Mouse (Mus musculus): ENCODE results near the gene Ndufc1. TPM values are rescaled to one million over a fixed set of nuclear protein-coding genes. Genes with fewer than 3 reads are reported as not detected.

Ndufc1 gene
- polyA plus RNA-seq, 1 experiment from 2014 or later, result 761 TPM

- no peak for ATAC-seq (ENCODE audit: low read depth)
- H3K4me3 ChIP-seq (ENCODE audit: low read depth, low read length), result no peak overlapping the region
- no peaks in the 10 kb centered on the region for H3K27me3 ChIP-seq (replicated peaks; ENCODE audit: control insufficient read depth, insufficient read depth, low read length)
- H3K9me3 ChIP-seq (ENCODE audit: control insufficient read depth, low read length), result no peaks in the 10 kb centered on the region
- H3K4me2 ChIP-seq (ENCODE audit: low read depth, low read length), result no peak overlapping the region
- no peaks in the 10 kb centered on the region; the same call in 1 of the 2 replicates for H3K4me1 ChIP-seq (ENCODE audit: control insufficient read depth, insufficient read depth, low read length)
- no peak overlapping the region for H3K9ac ChIP-seq (ENCODE audit: low read depth, low read length)
- H3K27ac ChIP-seq (replicated peaks; ENCODE audit: low read depth, low read length), result no peak overlapping the region
- DNase-seq (ENCODE audit: low spot score), result no peak
- 68% methylated on average over 5 of the region's 5 CpGs for WGBS
- no peaks in the 10 kb centered on the region for H3K36me3 ChIP-seq (ENCODE audit: control insufficient read depth, insufficient read depth, low read length)
Measured at GRCm38 (mm10) chr3:51379786-51380659, 28.8 kb downstream of the Ndufc1 start.

GRCm38 (mm10) chr3:51378665-51378946 lies 30.2 kb downstream of the Ndufc1 start:
- ATAC-seq (ENCODE audit: low read depth) (no peak), DNase-seq (ENCODE audit: low spot score) (no peak)
- H3K27me3 ChIP-seq (replicated peaks; ENCODE audit: control insufficient read depth, insufficient read depth, low read length), result no peaks in the 10 kb centered on the region
- H3K27ac ChIP-seq (replicated peaks; ENCODE audit: low read depth, low read length), result no peak overlapping the region
- no peak overlapping the region for H3K4me3 ChIP-seq (ENCODE audit: low read depth, low read length)
- peak overlapping the region; percentile 58 for H3K4me2 ChIP-seq (ENCODE audit: low read depth, low read length)
- 0 out of 2 replicates have a peak, but pooled peaks cover 3% of the 10 kb centered on the region for H3K9me3 ChIP-seq (ENCODE audit: control insufficient read depth, low read length)
- no peaks in the 10 kb centered on the region; the same call in 1 of the 2 replicates for H3K4me1 ChIP-seq (ENCODE audit: control insufficient read depth, insufficient read depth, low read length)
- H3K36me3 ChIP-seq (ENCODE audit: control insufficient read depth, insufficient read depth, low read length), result no peaks in the 10 kb centered on the region
- WGBS, result 80% methylated on average over 3 of the region's 3 CpGs
- 0 out of 2 replicates have a peak overlapping the region, but pooled peaks have one; percentile 52 for H3K9ac ChIP-seq (ENCODE audit: low read depth, low read length)

- 0 out of 2 replicates have a peak, but pooled peaks cover 3% of the 10 kb centered on the region for H3K9me3 ChIP-seq (ENCODE audit: control insufficient read depth, low read length)
- ATAC-seq (ENCODE audit: low read depth) (peak; percentile 77; the same call in 1 of the 2 replicates), DNase-seq (ENCODE audit: low spot score) (peak; percentile 88)
- peak overlapping the region; percentile 58 for H3K4me2 ChIP-seq (ENCODE audit: low read depth, low read length)
- H3K27ac ChIP-seq (replicated peaks; ENCODE audit: low read depth, low read length), result no peak overlapping the region; the same call in 1 of the 2 replicates
- H3K4me1 ChIP-seq (ENCODE audit: control insufficient read depth, insufficient read depth, low read length), result no peaks in the 10 kb centered on the region; the same call in 1 of the 2 replicates
- H3K4me3 ChIP-seq (ENCODE audit: low read depth, low read length), result peak overlapping the region; percentile 34
- 42% methylated on average over 31 of the region's 31 CpGs for WGBS
- H3K27me3 ChIP-seq (replicated peaks; ENCODE audit: control insufficient read depth, insufficient read depth, low read length), result no peaks in the 10 kb centered on the region
- H3K36me3 ChIP-seq (ENCODE audit: control insufficient read depth, insufficient read depth, low read length), result no peaks in the 10 kb centered on the region
- peak overlapping the region; percentile 52 for H3K9ac ChIP-seq (ENCODE audit: low read depth, low read length)
Measured at GRCm38 (mm10) chr3:51377878-51378664, 30.7 kb downstream of the Ndufc1 start.

- Histone ChIP-seq H3K4me2 (ENCODE audit: low read depth, low read length) (no peak overlapping the region), H3K4me3 (ENCODE audit: low read depth, low read length) (no peak overlapping the region), H3K9me3 (ENCODE audit: control insufficient read depth, low read length) (0 out of 2 replicates have a peak, but pooled peaks cover 3% of the 10 kb centered on the region), H3K27me3 (replicated peaks; ENCODE audit: control insufficient read depth, insufficient read depth, low read length) (no peaks in the 10 kb centered on the region), H3K4me1 (ENCODE audit: control insufficient read depth, insufficient read depth, low read length) (no peaks in the 10 kb centered on the region; the same call in 1 of the 2 replicates), H3K9ac (ENCODE audit: low read depth, low read length) (no peak overlapping the region), H3K27ac (replicated peaks; ENCODE audit: low read depth, low read length) (no peak overlapping the region), H3K36me3 (ENCODE audit: control insufficient read depth, insufficient read depth, low read length) (no peaks in the 10 kb centered on the region)
- 83% methylated on average over 19 of the region's 19 CpGs for WGBS
- DNase-seq (ENCODE audit: low spot score), result no peak
- ATAC-seq (ENCODE audit: low read depth), result no peak
Measured at GRCm38 (mm10) chr3:51375307-51376265, 33.2 kb downstream of the Ndufc1 start.

GRCm38 (mm10) chr3:51373544-51373943 lies 35.2 kb downstream of the Ndufc1 start:
- Histone ChIP-seq H3K4me2 (ENCODE audit: low read depth, low read length) (no peak overlapping the region), H3K9me3 (ENCODE audit: control insufficient read depth, low read length) (0 out of 2 replicates have a peak, but pooled peaks cover 3% of the 10 kb centered on the region), H3K9ac (ENCODE audit: low read depth, low read length) (no peak overlapping the region), H3K27me3 (replicated peaks; ENCODE audit: control insufficient read depth, insufficient read depth, low read length) (no peaks in the 10 kb centered on the region), H3K4me1 (ENCODE audit: control insufficient read depth, insufficient read depth, low read length) (no peaks in the 10 kb centered on the region; the same call in 1 of the 2 replicates), H3K36me3 (ENCODE audit: control insufficient read depth, insufficient read depth, low read length) (no peaks in the 10 kb centered on the region), H3K27ac (replicated peaks; ENCODE audit: low read depth, low read length) (no peak overlapping the region), H3K4me3 (ENCODE audit: low read depth, low read length) (no peak overlapping the region)
- DNase-seq (ENCODE audit: low spot score) (no peak), ATAC-seq (ENCODE audit: low read depth) (no peak)
- WGBS, result 77% methylated on average over 5 of the region's 5 CpGs

- H3K4me3 ChIP-seq (ENCODE audit: low read depth, low read length), result no peak overlapping the region
- DNase-seq (ENCODE audit: low spot score) (no peak), ATAC-seq (ENCODE audit: low read depth) (no peak)
- H3K9me3 ChIP-seq (ENCODE audit: control insufficient read depth, low read length), result 0 out of 2 replicates have a peak, but pooled peaks cover 3% of the 10 kb centered on the region
- no peaks in the 10 kb centered on the region for H3K27me3 ChIP-seq (replicated peaks; ENCODE audit: control insufficient read depth, insufficient read depth, low read length)
- H3K27ac ChIP-seq (replicated peaks; ENCODE audit: low read depth, low read length), result no peak overlapping the region
- 63% methylated on average over 5 of the region's 5 CpGs for WGBS
- H3K4me1 ChIP-seq (ENCODE audit: control insufficient read depth, insufficient read depth, low read length), result no peaks in the 10 kb centered on the region
- H3K36me3 ChIP-seq (ENCODE audit: control insufficient read depth, insufficient read depth, low read length), result no peaks in the 10 kb centered on the region
- H3K9ac ChIP-seq (ENCODE audit: low read depth, low read length), result no peak overlapping the region
- H3K4me2 ChIP-seq (ENCODE audit: low read depth, low read length), result no peak overlapping the region
Measured at GRCm38 (mm10) chr3:51372883-51373282, 35.9 kb downstream of the Ndufc1 start.

GRCm38 (mm10) chr3:51371826-51372225 lies 37.0 kb downstream of the Ndufc1 start:
- 69% methylated on average over 2 of the region's 2 CpGs for WGBS
- no peaks in the 10 kb centered on the region for H3K4me1 ChIP-seq (ENCODE audit: control insufficient read depth, insufficient read depth, low read length)
- H3K9me3 ChIP-seq (ENCODE audit: control insufficient read depth, low read length), result 0 out of 2 replicates have a peak, but pooled peaks cover 3% of the 10 kb centered on the region
- H3K4me2 ChIP-seq (ENCODE audit: low read depth, low read length), result no peak overlapping the region
- H3K27me3 ChIP-seq (replicated peaks; ENCODE audit: control insufficient read depth, insufficient read depth, low read length), result no peaks in the 10 kb centered on the region
- no peak overlapping the region for H3K4me3 ChIP-seq (ENCODE audit: low read depth, low read length)
- no peaks in the 10 kb centered on the region for H3K36me3 ChIP-seq (ENCODE audit: control insufficient read depth, insufficient read depth, low read length)
- DNase-seq (ENCODE audit: low spot score) (no peak), ATAC-seq (ENCODE audit: low read depth) (no peak)
- H3K27ac ChIP-seq (replicated peaks; ENCODE audit: low read depth, low read length), result no peak overlapping the region
- no peak overlapping the region for H3K9ac ChIP-seq (ENCODE audit: low read depth, low read length)

- no peaks in the 10 kb centered on the region for H3K36me3 ChIP-seq (ENCODE audit: control insufficient read depth, insufficient read depth, low read length)
Measured at GRCm38 (mm10) chr3:51368011-51368410, 40.8 kb downstream of the Ndufc1 start.

More at GRCm38 (mm10) chr3:51368011-51368410, 40.8 kb downstream of the Ndufc1 start:
- Histone ChIP-seq H3K27me3 (replicated peaks; ENCODE audit: control insufficient read depth, insufficient read depth, low read length) (0 out of 2 replicates have a peak, but pooled peaks cover 3% of the 10 kb centered on the region), H3K9ac (ENCODE audit: low read depth, low read length) (no peak overlapping the region), H3K4me1 (ENCODE audit: control insufficient read depth, insufficient read depth, low read length) (0 out of 2 replicates have a peak, but pooled peaks cover 9% of the 10 kb centered on the region), H3K4me2 (ENCODE audit: low read depth, low read length) (no peak overlapping the region), H3K27ac (replicated peaks; ENCODE audit: low read depth, low read length) (no peak overlapping the region), H3K9me3 (ENCODE audit: control insufficient read depth, low read length) (no peaks in the 10 kb centered on the region), H3K4me3 (ENCODE audit: low read depth, low read length) (no peak overlapping the region)
- ATAC-seq (ENCODE audit: low read depth), result no peak
- DNase-seq (ENCODE audit: low spot score), result peak; percentile 23
- 76% methylated on average over 4 of the region's 4 CpGs for WGBS

Data from embryonic facial prominence, embryonic 14.5 days (tissue).